Mouse (Mus musculus) olfactory bulb, adult 2 months (tissue): ENCODE measurements at regions not wholly inside any gene's neighbourhood (a gene's known extent, or its start where the extent isn't known, plus 50 kb on each side); places are given as distances from the start of the nearest gene placed in this dataset.

Experiments used
- CTCF ChIP-seq: fragments of 200-500 bp; IDR thresholded peaks from 2 replicates; pipeline ENCODE4 v1.5.1; 2012; ENCODE audit warnings: low read depth, mild to moderate bottlenecking, low read length, moderate library complexity; ENCODE audit not compliant: insufficient read depth
- POLR2A ChIP-seq: fragments of 200-500 bp; IDR thresholded peaks from 2 replicates; pipeline ENCODE4 v1.6.1; 2012; ENCODE audit warnings: mild to moderate bottlenecking, low read depth, low read length, moderate library complexity; ENCODE audit not compliant: insufficient read depth

DNA sequence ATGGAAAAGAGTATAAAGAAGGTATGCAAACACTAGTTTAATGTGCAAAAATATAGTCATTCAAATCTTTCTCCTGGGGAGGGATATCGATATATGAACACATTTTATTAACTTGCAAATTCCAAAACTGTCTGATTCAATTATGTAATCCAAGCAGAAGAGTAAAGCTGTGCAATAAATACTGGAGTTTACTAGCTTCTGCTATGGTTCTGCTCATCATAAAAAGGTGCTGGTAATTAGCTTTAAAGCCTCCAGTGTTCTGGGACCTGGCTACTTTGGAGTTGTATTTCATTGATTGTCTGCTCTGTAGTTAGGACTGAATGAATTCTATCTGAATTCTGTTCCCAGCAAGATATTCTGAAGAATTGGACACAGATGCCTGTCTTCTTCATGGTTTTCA is 602.7 kb upstream of the Akr1e1 start:
- TF ChIP-seq POLR2A (no peak), CTCF (no peak)
